Mouse (Mus musculus) MEL (cell line): ENCODE measurements around the gene Tnrc6c. TPM values are rescaled to one million over a fixed set of nuclear protein-coding genes. Genes with fewer than 3 reads are reported as not detected.

Experiments
- DNase-seq: peaks from one replicate; pipeline ENCODE4 v3.0.0; 2011; ENCODE audit warnings: low read depth, low spot score
- H3K27ac ChIP-seq: 2 replicates; pipeline ENCODE4 v1.5.1; 2012; ENCODE audit warnings: low read depth, mild to moderate bottlenecking, control low read depth, low read length, moderate library complexity; ENCODE audit not compliant: control insufficient read depth
- H3K27me3 ChIP-seq, 2 experiments: fragments of 150-350 bp in 1 of 2; sonication (generic) in 1 of 2; 2 replicates each; pipeline ENCODE4 v1.6.1; 2012; ENCODE audit warnings: low read length in 2 of 2, mild to moderate bottlenecking in 2 of 2, improper control_type of control experiment in 1 of 2, moderate library complexity in 1 of 2; ENCODE audit not compliant: insufficient read depth in 2 of 2, control insufficient read depth in 1 of 2
- H3K36me3 ChIP-seq, 2 experiments: 2 replicates each; pipeline ENCODE4 v1.6.1; 2012 to 2014; ENCODE audit warnings: low read length in 2 of 2, improper control_type of control experiment in 1 of 2, inconsistent platforms in 1 of 2, mild to moderate bottlenecking in 1 of 2; ENCODE audit not compliant: insufficient read depth in 2 of 2, control insufficient read depth in 1 of 2
- H3K4me1 ChIP-seq, 2 experiments: fragments of 150-350 bp in 1 of 2; sonication (generic) in 1 of 2; 2 replicates each; pipeline ENCODE4 v1.6.1; 2012; ENCODE audit warnings: low read length in 2 of 2, improper control_type of control experiment in 1 of 2, mild to moderate bottlenecking in 1 of 2; ENCODE audit not compliant: insufficient read depth in 2 of 2, control insufficient read depth in 1 of 2
- H3K4me3 ChIP-seq, 2 experiments: fragments of 150-350 bp in 1 of 2; sonication (generic) in 1 of 2; 2 replicates each; pipeline ENCODE4 v1.5.1; 2012; ENCODE audit warnings: low read depth in 2 of 2, low read length in 2 of 2, mild to moderate bottlenecking in 2 of 2, moderate library complexity in 2 of 2, control low read depth in 1 of 2, improper control_type of control experiment in 1 of 2; ENCODE audit not compliant: control insufficient read depth in 1 of 2, insufficient read depth in 1 of 2
- H3K79me2 ChIP-seq: 2 replicates; pipeline ENCODE4 v1.6.1; 2012; ENCODE audit warnings: mild to moderate bottlenecking, low read length, moderate library complexity; ENCODE audit not compliant: control insufficient read depth, poor library complexity, insufficient read depth
- H3K9ac ChIP-seq: 2 replicates; pipeline ENCODE4 v1.6.1; 2012; ENCODE audit warnings: low read depth, mild to moderate bottlenecking, control low read depth, low read length, moderate library complexity; ENCODE audit not compliant: control insufficient read depth, poor library complexity, severe bottlenecking
- H3K9me3 ChIP-seq: fragments of 150-350 bp; sonication (generic); replicated peaks from 2 replicates; pipeline ENCODE4 v1.6.1; 2012; ENCODE audit warnings: mild to moderate bottlenecking, low read length, improper control_type of control experiment, moderate library complexity; ENCODE audit not compliant: insufficient read depth
- BHLHE40 ChIP-seq: IDR thresholded peaks from 2 replicates; pipeline ENCODE4 v1.6.1; 2012; ENCODE audit warnings: low read depth, mild to moderate bottlenecking, inconsistent platforms, low read length, improper control_type of control experiment, borderline replicate concordance
- CHD1 ChIP-seq: IDR thresholded peaks from 2 replicates; pipeline ENCODE4 v1.6.1; 2012; ENCODE audit warnings: low read depth, mild to moderate bottlenecking, inconsistent platforms, low read length, improper control_type of control experiment
- CHD2 ChIP-seq: IDR thresholded peaks from 2 replicates; pipeline ENCODE4 v1.6.1; 2011; ENCODE audit warnings: low read length, improper control_type of control experiment
- CTCF ChIP-seq, 3 experiments: IDR thresholded peaks in 2 of 3; conservative IDR thresholded peaks in 1 of 3; 2 replicates each; pipeline ENCODE4 v1.5.1; 2011 to 2012; ENCODE audit warnings: low read length in 3 of 3, low read depth in 2 of 3, mild to moderate bottlenecking in 2 of 3, improper control_type of control experiment in 1 of 3, inconsistent platforms in 1 of 3, mixed read lengths in 1 of 3, moderate library complexity in 1 of 3; ENCODE audit not compliant: control insufficient read depth in 1 of 3, insufficient read depth in 1 of 3, poor library complexity in 1 of 3, severe bottlenecking in 1 of 3
- E2F4 ChIP-seq: IDR thresholded peaks from 2 replicates; pipeline ENCODE4 v1.6.1; 2011; ENCODE audit warnings: low read depth, low read length, improper control_type of control experiment, borderline replicate concordance
- EP300 ChIP-seq, 2 experiments: IDR thresholded peaks; 2 replicates each; pipeline ENCODE4 v1.6.1; 2011; ENCODE audit warnings: improper control_type of control experiment in 2 of 2, low read length in 2 of 2, low read depth in 1 of 2, mild to moderate bottlenecking in 1 of 2
- ETS1 ChIP-seq: IDR thresholded peaks from 2 replicates; pipeline ENCODE4 v1.6.1; 2012; ENCODE audit warnings: low read depth, mild to moderate bottlenecking, inconsistent platforms, low read length, improper control_type of control experiment, moderate library complexity
- GABPA ChIP-seq: IDR thresholded peaks from 2 replicates; pipeline ENCODE4 v1.6.1; 2012; ENCODE audit warnings: low read depth, mild to moderate bottlenecking, inconsistent platforms, low read length, improper control_type of control experiment, moderate library complexity
- HCFC1 ChIP-seq: IDR thresholded peaks from 2 replicates; pipeline ENCODE4 v1.6.1; 2012; ENCODE audit warnings: low read depth, mild to moderate bottlenecking, inconsistent platforms, low read length, improper control_type of control experiment, moderate library complexity
- MAX ChIP-seq: IDR thresholded peaks from 2 replicates; pipeline ENCODE4 v1.6.1; 2011; ENCODE audit warnings: low read length, improper control_type of control experiment
- MAZ ChIP-seq: IDR thresholded peaks from 2 replicates; pipeline ENCODE4 v1.6.1; 2012; ENCODE audit warnings: low read depth, mild to moderate bottlenecking, inconsistent platforms, low read length, improper control_type of control experiment
- MEF2A ChIP-seq: IDR thresholded peaks from 2 replicates; pipeline ENCODE4 v1.6.1; 2014; ENCODE audit warnings: low read depth, mild to moderate bottlenecking, inconsistent platforms, low read length, improper control_type of control experiment; ENCODE audit not compliant: poor library complexity, insufficient replicate concordance, severe bottlenecking; ENCODE audit errors: extremely low read depth
- MXI1 ChIP-seq: IDR thresholded peaks from 2 replicates; pipeline ENCODE4 v1.6.1; 2011; ENCODE audit warnings: mild to moderate bottlenecking, low read depth, low read length, improper control_type of control experiment
- MYB ChIP-seq: IDR thresholded peaks from 2 replicates; pipeline ENCODE4 v1.6.1; 2011; ENCODE audit warnings: mild to moderate bottlenecking, low read depth, low read length, improper control_type of control experiment
- MYC ChIP-seq: IDR thresholded peaks from 2 replicates; pipeline ENCODE4 v1.6.1; 2011; ENCODE audit warnings: low read depth, mild to moderate bottlenecking, low read length, improper control_type of control experiment, moderate library complexity
- NELFE ChIP-seq: IDR thresholded peaks from 2 replicates; pipeline ENCODE4 v1.6.1; 2011; ENCODE audit warnings: low read depth, low read length, improper control_type of control experiment
- NRF1 ChIP-seq: IDR thresholded peaks from 2 replicates; pipeline ENCODE4 v1.6.1; 2014; ENCODE audit warnings: low read depth, mild to moderate bottlenecking, inconsistent platforms, low read length, improper control_type of control experiment, moderate library complexity; ENCODE audit not compliant: poor library complexity, insufficient read depth, severe bottlenecking
- POLR2A ChIP-seq, 2 experiments: IDR thresholded peaks; 2 replicates each; pipeline ENCODE4 v1.6.1; 2011 to 2012; ENCODE audit warnings: low read length in 2 of 2, mild to moderate bottlenecking in 2 of 2, control low read depth in 1 of 2, improper control_type of control experiment in 1 of 2, low read depth in 1 of 2, moderate library complexity in 1 of 2; ENCODE audit not compliant: control insufficient read depth in 1 of 2, insufficient read depth in 1 of 2, poor library complexity in 1 of 2
- POLR2AphosphoS2 ChIP-seq: IDR thresholded peaks from 2 replicates; pipeline ENCODE4 v1.6.1; 2011; ENCODE audit warnings: low read length, improper control_type of control experiment
- RAD21 ChIP-seq: IDR thresholded peaks from 2 replicates; pipeline ENCODE4 v1.6.1; 2011; ENCODE audit warnings: mild to moderate bottlenecking, low read depth, low read length, improper control_type of control experiment
- RCOR1 ChIP-seq: IDR thresholded peaks from 2 replicates; pipeline ENCODE4 v1.6.1; 2012; ENCODE audit warnings: low read depth, mild to moderate bottlenecking, inconsistent platforms, low read length, improper control_type of control experiment
- SMC3 ChIP-seq: IDR thresholded peaks from 2 replicates; pipeline ENCODE4 v1.6.1; 2011; ENCODE audit warnings: low read depth, low read length, improper control_type of control experiment
- TAL1 ChIP-seq: IDR thresholded peaks from 2 replicates; pipeline ENCODE4 v1.6.1; 2012; ENCODE audit warnings: mild to moderate bottlenecking, inconsistent platforms, low read length, moderate library complexity, mixed read lengths
- TBP ChIP-seq: IDR thresholded peaks from 2 replicates; pipeline ENCODE4 v1.8.0; 2011; ENCODE audit warnings: low read depth, low read length, improper control_type of control experiment
- TCF12 ChIP-seq: IDR thresholded peaks from 2 replicates; pipeline ENCODE4 v1.6.1; 2014; ENCODE audit warnings: low read depth, mild to moderate bottlenecking, inconsistent platforms, low read length, improper control_type of control experiment, moderate library complexity
- UBTF ChIP-seq: IDR thresholded peaks from 2 replicates; pipeline ENCODE4 v1.6.1; 2012; ENCODE audit warnings: low read depth, mild to moderate bottlenecking, inconsistent platforms, low read length, improper control_type of control experiment, moderate library complexity, borderline replicate concordance; ENCODE audit not compliant: insufficient read depth
- ZNF384 ChIP-seq: IDR thresholded peaks from 2 replicates; pipeline ENCODE4 v1.6.1; 2012; ENCODE audit warnings: low read depth, mild to moderate bottlenecking, inconsistent platforms, low read length, improper control_type of control experiment
- polyA plus RNA-seq, 2 experiments: library from polyadenylated mRNA; stranded (reverse) in 1 of 2; unstranded in 1 of 2; fragments of >175 nt in 1 of 2; fragments of >200 nt in 1 of 2; gene quantifications; 2 replicates each; pipeline versions ENCODE4 v1.2.1 to v1.2.4; 2012; ENCODE audit warnings: low replicate concordance in 2 of 2, low read depth in 1 of 2; ENCODE audit not compliant: insufficient read length in 2 of 2, insufficient read depth in 1 of 2, missing spikeins in 1 of 2
- total RNA-seq: library from RNA; depleted of rRNA; stranded (reverse); fragments of 300-350 nt; gene quantifications from 2 replicates; pipeline ENCODE4 v1.2.3, GENCODE M21; 2012

Gene Tnrc6c
- total and polyA plus RNA-seq, 3 experiments = 16.0 to 19.1 TPM; not detected in 1

DNA sequence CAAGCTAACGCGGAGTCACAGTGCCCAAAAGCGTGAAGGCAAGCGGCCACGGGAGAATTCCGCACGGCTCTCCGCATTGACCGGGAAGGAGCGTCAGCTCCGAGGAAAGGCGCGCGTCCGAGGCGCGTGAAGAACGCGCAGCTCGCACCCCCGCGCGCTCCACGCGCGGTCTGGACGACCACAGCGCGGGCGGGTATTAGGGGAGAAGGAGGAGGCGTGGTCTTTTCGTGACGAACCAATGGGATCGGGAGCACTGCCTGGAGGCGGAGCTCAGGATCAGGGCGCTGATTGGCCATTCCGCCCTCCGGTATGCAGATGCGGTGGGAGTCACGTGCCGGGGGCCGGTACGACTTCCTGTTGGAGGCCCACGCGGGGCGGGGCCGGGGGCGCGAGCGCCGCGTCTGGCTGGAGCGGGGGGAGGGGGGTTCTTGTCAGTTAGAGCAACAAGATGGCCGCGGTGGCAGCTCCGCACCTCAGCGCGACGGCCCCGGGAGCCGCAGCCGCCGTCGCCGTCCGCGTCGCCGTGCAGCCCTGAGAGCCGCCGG is 363 bp downstream of the Tnrc6c start (continued):
- TF ChIP-seq RAD21 (no peak), POLR2AphosphoS2 (peak; percentile 95), MAZ (peak; percentile 96)

DNA sequence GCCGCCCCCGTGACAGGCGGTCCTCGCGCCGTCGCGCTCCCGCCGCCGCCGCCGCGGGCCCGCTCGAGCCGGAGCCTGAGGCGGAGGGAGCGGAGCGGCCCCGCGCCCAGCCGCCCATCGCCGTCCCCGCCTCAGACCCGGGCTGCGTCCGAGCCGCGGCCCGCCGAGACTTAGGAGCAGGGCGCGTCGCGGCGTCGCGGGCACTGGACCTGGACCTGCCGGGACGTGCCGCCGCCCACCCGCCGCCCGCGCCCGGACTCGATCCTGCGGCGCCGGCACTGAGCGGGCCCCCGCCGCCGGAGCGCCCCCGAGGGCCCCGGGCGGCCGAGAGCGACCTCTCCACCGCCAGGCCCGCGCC is 824 bp downstream of the Tnrc6c start:
- H3K4me1 ChIP-seq = peaks cover 19 to 21% of the 10 kb centered on the region in 2 experiments

DNA sequence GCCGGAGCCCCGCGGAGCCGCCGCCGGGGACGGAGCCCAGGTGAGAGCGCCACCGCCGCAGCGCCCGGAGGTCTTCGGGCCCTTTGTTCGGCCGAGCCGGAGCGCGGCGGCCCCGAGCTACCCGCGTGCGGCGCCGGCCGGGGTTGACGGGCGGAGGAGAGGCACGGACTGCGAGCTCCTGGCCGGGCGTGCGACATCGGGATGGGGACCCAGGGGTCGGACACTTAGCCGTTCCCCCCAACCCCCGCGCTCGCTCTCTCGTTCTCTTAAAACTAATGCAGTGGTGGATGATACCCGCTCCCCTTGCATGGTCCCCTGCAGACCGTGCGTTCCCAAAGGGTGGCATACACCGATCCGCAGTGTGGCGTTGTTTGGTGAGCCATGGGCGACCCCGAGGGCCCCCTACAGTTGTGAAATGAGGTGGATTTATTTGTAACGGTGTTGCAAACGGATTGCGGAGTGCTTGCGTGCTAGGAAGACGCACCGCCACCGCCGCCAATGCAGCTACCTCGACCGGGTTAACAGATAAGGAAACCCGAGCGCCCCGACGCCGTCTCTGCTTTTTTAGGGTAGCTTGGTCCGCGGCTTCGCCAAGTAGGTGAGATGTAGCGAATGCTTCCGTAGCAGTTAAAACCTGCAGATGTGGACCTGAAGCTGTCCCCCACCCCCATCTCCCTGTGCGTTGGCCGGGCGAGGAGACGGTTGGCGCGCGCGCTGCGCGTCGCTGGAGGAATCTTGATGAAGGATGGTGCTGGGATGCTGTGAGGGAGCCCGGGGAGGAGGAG is 1.4 kb downstream of the Tnrc6c start:
- Histone ChIP-seq H3K79me2 (peaks cover 53% of the 10 kb centered on the region), H3K9me3 (no peaks in the 10 kb centered on the region), H3K36me3 (peaks cover 0 to 25% of the 10 kb centered on the region in 2 experiments; a peak in 2 of 4 replicates), H3K9ac (peak overlapping the region; percentile 73), H3K27ac (peak overlapping the region; percentile 59), H3K27me3 (peaks cover 4 to 5% of the 10 kb centered on the region in 2 experiments; a peak in 3 of 4 replicates), H3K4me3 (peak overlapping the region; percentile 70 to 93), H3K4me1 (peaks cover 20 to 21% of the 10 kb centered on the region in 2 experiments)
- peak; percentile 87 for DNase-seq
- TF ChIP-seq E2F4 (0 out of 2 replicates have a peak, but pooled peaks have one; percentile 71), RCOR1 (0 out of 2 replicates have a peak, but pooled peaks have one; percentile 37), HCFC1 (peak; percentile 35; the same call in 1 of the 2 replicates), CTCF (IDR thresholded peaks at IDR 0.05 in 2 of 3, conservative IDR thresholded peaks at IDR 0.05 in 1 of 3; ENCODE audit: control insufficient read depth in 1 of 3, insufficient read depth in 1 of 3, low read depth in 2 of 3, low read length in 3 of 3, poor library complexity in 1 of 3, severe bottlenecking in 1 of 3) (no peak; a peak in 2 of 6 replicates), MAX (no peak), SMC3 (no peak), CHD1 (peak; percentile 90), ZNF384 (no peak), CHD2 (no peak), MXI1 (peak; percentile 42), BHLHE40 (0 out of 2 replicates have a peak, but pooled peaks have one; percentile 3), ETS1 (peak; percentile 52), GABPA (no peak), TBP (peak; percentile 62; the same call in 1 of the 2 replicates), MYB (peak; percentile 84), EP300 (IDR thresholded peaks at IDR 0.05; ENCODE audit: low read depth in 1 of 2, low read length in 2 of 2) (no peak; a peak in 3 of 4 replicates), NRF1 (peak; percentile 31; the same call in 1 of the 2 replicates), NELFE (peak; percentile 62), TAL1 (no peak), POLR2AphosphoS2 (peak; percentile 23; the same call in 1 of the 2 replicates), MYC (no peak), TCF12 (peak; percentile 38; the same call in 1 of the 2 replicates), MEF2A (no peak)

More for the DNA sequence above, 824 bp downstream of the Tnrc6c start:
- peaks cover 0 to 25% of the 10 kb centered on the region in 2 experiments; a peak in 2 of 4 replicates for H3K36me3 ChIP-seq
- H3K27ac ChIP-seq = peak overlapping the region; percentile 59
- peaks cover 48% of the 10 kb centered on the region for H3K79me2 ChIP-seq
- TF ChIP-seq POLR2A (IDR thresholded peaks at IDR 0.05; ENCODE audit: control insufficient read depth in 1 of 2, insufficient read depth in 1 of 2, low read depth in 1 of 2, low read length in 2 of 2, poor library complexity in 1 of 2) (no peak), UBTF (0 out of 2 replicates have a peak, but pooled peaks have one; percentile 37)
- no peak for DNase-seq
- peak overlapping the region; percentile 70 to 93; a peak in 3 of 4 replicates for H3K4me3 ChIP-seq
- no peaks in the 10 kb centered on the region for H3K9me3 ChIP-seq
- peaks cover 4 to 7% of the 10 kb centered on the region in 2 experiments for H3K27me3 ChIP-seq
- peak overlapping the region; percentile 73 for H3K9ac ChIP-seq
